Mouse (Mus musculus) urinary bladder, adult 2 months (tissue): Measurements from ENCODE around the gene Fmr1. TPM values are rescaled to one million over a fixed set of nuclear protein-coding genes. Genes with fewer than 3 reads are reported as not detected.
"Not testable (repeated sequence)": the region's sequence is repeated elsewhere in the genome, so short reads cannot be mapped to it uniquely, and the experiment has no call there.

Experiments
- DNase-seq: peaks from one replicate; pipeline ENCODE4 v3.0.0; 2022; ENCODE audit warnings: low spot score
- polyA plus RNA-seq: library from polyadenylated mRNA; depleted of rRNA; stranded (reverse); fragments of >200 nt; gene quantifications from 2 replicates; pipeline ENCODE4 v1.2.3, GENCODE M21; 2012; rRNA removed

The Fmr1 gene
- polyA plus RNA-seq, result 27.5 and 30.9 TPM in 2 replicates

DNA sequence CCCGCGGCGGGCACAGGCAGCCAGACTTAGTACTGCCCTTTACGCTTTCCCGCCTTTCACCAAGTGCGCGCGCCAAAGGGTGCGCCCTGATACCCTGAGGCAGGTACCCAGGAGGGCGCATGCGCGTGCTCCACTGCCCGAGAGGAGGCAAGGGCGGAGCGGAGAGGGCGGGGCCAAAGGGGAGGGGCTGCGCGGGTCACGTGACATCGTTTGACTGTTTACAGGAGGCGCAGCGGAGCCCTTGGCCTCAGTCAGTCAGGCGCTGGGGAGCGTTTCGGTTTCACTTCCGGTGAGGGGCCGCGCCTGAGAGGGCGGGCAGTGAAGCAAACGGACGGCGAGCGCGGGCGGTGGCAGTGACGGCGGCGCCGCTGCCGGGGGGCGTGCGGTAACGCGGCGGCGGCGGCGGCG is at the start of gene Fmr1:
TSS of gene Fmr1 (plus strand) at position 209 of the 408 bp plus-strand sequence.
- peak; percentile 83 for DNase-seq

GRCm38 (mm10) chrX:68641603-68642002 is 36.7 kb upstream of the Fmr1 start:
- DNase-seq, result no peak

DNA sequence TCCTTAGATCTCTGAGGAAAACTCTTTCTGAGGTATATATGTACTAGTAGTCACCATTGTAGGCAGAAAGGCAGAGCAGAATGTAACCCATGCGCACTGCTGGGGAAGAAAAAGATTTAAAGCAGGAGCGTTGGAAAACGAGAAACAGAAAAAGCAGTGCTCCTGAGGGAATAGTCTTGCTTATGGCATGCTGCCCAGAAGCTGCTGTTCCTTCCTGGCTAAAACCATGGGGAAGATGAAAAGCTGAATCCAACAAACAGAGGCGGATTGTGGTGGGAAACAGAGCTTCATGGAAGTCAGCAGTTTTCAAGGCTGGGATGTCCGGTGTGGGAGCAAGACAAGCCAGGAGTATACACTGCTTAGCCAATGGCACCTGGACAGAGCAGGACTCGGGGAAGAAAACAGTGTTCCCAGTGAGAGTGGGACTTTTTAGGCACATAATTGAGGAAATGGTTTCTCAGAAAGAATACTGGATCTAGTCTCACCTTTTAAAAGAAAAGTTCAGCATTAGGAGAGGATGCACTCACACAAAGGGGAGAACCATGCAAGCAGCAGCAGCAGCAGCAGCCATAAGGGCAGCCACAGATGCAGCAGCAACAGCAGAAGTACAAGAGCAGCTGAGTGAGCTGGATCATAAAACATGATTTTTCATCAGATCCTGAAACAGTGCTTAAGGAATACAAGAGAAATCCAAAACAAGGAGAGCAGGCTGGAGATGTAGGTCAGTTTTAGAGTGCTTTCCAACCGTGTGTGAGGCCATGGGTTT is 33.0 kb upstream of the Fmr1 start:
- DNase-seq, result no peak

DNA sequence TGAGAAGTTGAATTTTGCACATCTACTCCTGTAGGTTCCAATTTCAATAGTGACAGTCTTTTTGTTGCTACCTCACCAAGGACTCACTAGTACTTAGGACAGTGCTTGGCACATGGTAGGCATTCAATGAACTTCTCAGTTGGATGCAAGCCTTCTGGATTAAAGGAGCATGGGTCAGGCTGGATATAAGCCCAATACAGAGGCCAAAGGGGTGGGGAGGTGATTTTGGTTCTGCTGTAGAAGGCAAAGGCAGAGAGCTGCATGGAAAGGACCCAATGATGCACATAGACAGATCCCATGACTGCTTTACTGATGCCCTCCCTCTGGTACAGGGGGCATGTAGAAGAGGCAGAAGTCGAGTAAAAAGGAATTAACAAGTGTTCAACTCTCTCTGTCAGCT is 833 bp upstream of the Fmr1 start:
- no peak for DNase-seq

- no peak for DNase-seq
These were observed 610 bp downstream of the Fmr1 start for GRCm38 (mm10) chrX:68678815-68679486.

DNA sequence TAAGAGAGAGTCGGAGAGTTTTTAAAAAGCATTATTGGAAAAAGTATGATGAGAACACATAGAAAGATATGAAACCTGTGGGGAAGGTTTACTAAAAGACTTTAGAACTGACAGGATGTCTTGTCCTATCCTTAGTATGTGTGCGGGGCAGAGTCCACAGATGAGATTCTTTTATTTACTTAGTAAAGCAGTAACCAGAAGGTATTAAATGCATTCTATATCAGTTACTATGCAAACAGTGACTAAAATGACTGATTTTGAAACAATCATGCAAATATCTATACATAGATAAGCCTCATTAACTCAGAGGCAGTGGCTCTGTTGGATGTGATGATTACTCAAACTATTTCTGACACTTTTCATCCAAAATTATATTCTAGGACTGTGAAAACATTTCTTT is 6.4 kb downstream of the Fmr1 start:
- no peak for DNase-seq

GRCm38 (mm10) chrX:68691936-68692335 is 13.6 kb downstream of the Fmr1 start:
- DNase-seq, result not testable (repeated sequence)

DNA sequence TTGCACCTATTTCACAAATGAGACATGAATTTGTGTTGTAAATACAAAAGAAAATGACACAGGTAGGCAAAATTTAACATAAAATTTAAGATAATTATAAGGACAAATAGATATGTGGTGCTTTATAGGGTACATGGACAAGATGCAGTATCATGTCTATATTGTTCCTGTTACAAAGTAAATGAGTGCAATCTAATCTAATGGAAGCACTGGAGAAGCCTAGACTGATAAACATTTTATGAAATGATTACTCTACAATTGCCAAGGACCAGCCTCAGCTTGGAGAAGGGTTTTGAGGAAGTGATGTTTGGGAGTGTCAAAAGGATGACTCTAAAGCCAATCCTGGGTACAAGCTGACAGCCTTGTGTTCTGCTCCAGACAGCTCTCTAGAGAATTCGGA is 58.6 kb downstream of the Fmr1 start:
- DNase-seq, result no peak

DNA sequence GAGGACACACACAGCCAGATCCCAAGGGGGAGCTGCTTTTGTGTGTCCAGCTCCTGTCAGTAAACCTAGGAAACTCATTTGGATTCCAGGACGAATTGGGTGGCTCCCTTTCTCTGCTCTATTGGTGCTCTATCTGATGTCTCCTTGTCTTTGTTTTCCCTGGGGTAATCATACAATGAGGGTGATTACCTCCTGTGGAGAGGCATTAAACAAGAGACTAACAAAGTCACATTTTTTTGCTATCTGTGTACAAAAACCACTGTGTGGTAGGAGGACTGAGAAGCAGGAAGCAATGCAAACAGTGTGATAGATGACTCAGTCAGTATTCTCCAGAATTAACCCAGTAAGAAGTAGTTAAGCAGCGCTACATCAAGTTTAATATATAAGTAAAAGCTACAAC is 61.7 kb downstream of the Fmr1 start:
- DNase-seq, result no peak

- DNase-seq, result no peak
These were observed 83.3 kb downstream of the Fmr1 start, which contains the start of gene Fmr1nb for GRCm38 (mm10) chrX:68761606-68762005. TSS of gene Fmr1nb (plus strand) at chrX:68761839.

Other genes with a start within 250 kb of the Fmr1 start
- 0.08 TPM in 1 of 2 replicates, not detected in the other for gene Fmr1nb, start 83.3 kb downstream of the Fmr1 start, polyA plus RNA-seq
- gene Gm14698, start 142.6 kb downstream of the Fmr1 start, polyA plus RNA-seq, result 0.59 and 0.68 TPM in 2 replicates
- gene Gm6812, start 214.5 kb downstream of the Fmr1 start, polyA plus RNA-seq, result not detected in 2 replicates